Mouse (Mus musculus) embryonic facial prominence, embryonic 10.5 days (tissue): ENCODE results near the gene Il20rb. TPM values are rescaled to one million over a fixed set of nuclear protein-coding genes. Genes with fewer than 3 reads are reported as not detected.

Experiments
- DNase-seq: peaks from one replicate; pipeline ENCODE4 v3.0.0-alpha.2; 2017; ENCODE audit warnings: low spot score
- H3K27ac ChIP-seq: fragments of 300-500 bp; sonication (generic); replicated peaks from 2 replicates; pipeline ENCODE4 v1.5.1; 2016; ENCODE audit warnings: mild to moderate bottlenecking
- H3K27me3 ChIP-seq: fragments of 300-500 bp; sonication (generic); replicated peaks from 2 replicates; pipeline ENCODE4 v1.6.1; 2016; ENCODE audit warnings: low read depth, mild to moderate bottlenecking; ENCODE audit not compliant: poor library complexity, severe bottlenecking
- H3K36me3 ChIP-seq: fragments of 300-500 bp; sonication (generic); replicated peaks from 2 replicates; pipeline ENCODE4 v1.6.1; 2016; ENCODE audit warnings: mild to moderate bottlenecking, moderate library complexity
- H3K4me1 ChIP-seq: fragments of 300-500 bp; sonication (generic); 2 replicates; pipeline ENCODE4 v1.6.1; 2016
- H3K4me3 ChIP-seq: fragments of 300-500 bp; sonication (generic); 2 replicates; pipeline ENCODE4 v1.5.1; 2016; ENCODE audit warnings: mild to moderate bottlenecking, moderate library complexity
- H3K9me3 ChIP-seq: fragments of 300-500 bp; sonication (generic); 2 replicates; pipeline ENCODE4 v1.6.1; 2016; ENCODE audit warnings: mild to moderate bottlenecking
- whole genome bisulfite sequencing: fragments of 180-500 bp; shearing (Covaris S2); methylation state at CpG from one replicate; pipeline ENCODE4 v1.1.7; 2016; 5-methylcytosine and 5-hydroxymethylcytosine counted together
- polyA plus RNA-seq: library from polyadenylated mRNA; unstranded; fragments of >200 nt; fragmentation: Nextera tagmentation; extraction: Ambion mirVana; gene quantifications from 2 replicates; pipeline ENCODE4 v1.2.1, GENCODE M21; 2016

The Il20rb gene
- 1.1 and 1.8 TPM in 2 replicates for polyA plus RNA-seq

- Histone ChIP-seq H3K36me3 (0 out of 2 replicates have a peak, but pooled peaks cover 8% of the 10 kb centered on the region), H3K4me1 (peaks cover 29% of the 10 kb centered on the region), H3K4me3 (no peak within 1 kb of the TSS), H3K27ac (no peak within 1 kb of the TSS), H3K27me3 (no peaks in the 10 kb centered on the region), H3K9me3 (no peaks in the 10 kb centered on the region)
- DNase-seq = no peak
- WGBS = 87% methylated on average over 5 of the region's 5 CpGs
Measured at GRCm38 (mm10) chr9:100486431-100486830, at the start of gene Il20rb. TSS of gene Il20rb (minus strand) at chr9:100486788.

- H3K27me3 ChIP-seq = no peaks in the 10 kb centered on the region
- no peak for DNase-seq
- 86% methylated on average over 2 of the region's 2 CpGs for WGBS
Measured at GRCm38 (mm10) chr9:100535618-100536262, 49.2 kb upstream of the Il20rb start.

DNA sequence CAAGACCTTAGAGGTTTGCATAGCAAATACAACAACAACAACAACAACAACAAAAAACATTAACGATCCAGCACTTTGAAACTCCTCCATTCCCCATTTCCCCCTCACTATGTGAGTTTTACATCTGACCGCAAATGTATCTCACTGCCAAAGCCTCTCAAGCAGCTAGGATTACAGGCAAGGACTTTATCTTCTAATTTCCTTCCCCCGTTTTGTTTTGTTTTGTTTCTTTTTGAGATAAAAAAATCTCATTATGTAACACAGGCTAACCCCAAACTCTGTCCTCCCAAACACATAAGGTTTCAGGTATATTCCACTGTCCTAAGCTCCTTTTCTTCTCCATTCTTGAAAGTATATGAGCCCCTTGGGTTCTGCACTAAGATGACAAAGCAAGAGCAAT is 48.1 kb upstream of the Il20rb start:
- H3K4me1 ChIP-seq = no peaks in the 10 kb centered on the region
- H3K4me3 ChIP-seq = no peak overlapping the region
- no peaks in the 10 kb centered on the region for H3K9me3 ChIP-seq
- no peak overlapping the region for H3K27ac ChIP-seq
- 90% methylated on average over 3 of the region's 3 CpGs for WGBS
- no peak for DNase-seq
- H3K36me3 ChIP-seq = no peaks in the 10 kb centered on the region; the same call in 1 of the 2 replicates
- no peaks in the 10 kb centered on the region for H3K27me3 ChIP-seq

More at GRCm38 (mm10) chr9:100535618-100536262, 49.2 kb upstream of the Il20rb start:
- H3K27ac ChIP-seq = no peak overlapping the region
- H3K36me3 ChIP-seq = no peaks in the 10 kb centered on the region; the same call in 1 of the 2 replicates
- H3K4me1 ChIP-seq = no peaks in the 10 kb centered on the region
- H3K4me3 ChIP-seq = no peak overlapping the region
- no peaks in the 10 kb centered on the region for H3K9me3 ChIP-seq

GRCm38 (mm10) chr9:100532847-100533505 is 46.4 kb upstream of the Il20rb start:
- DNase-seq = no peak
- H3K4me1 ChIP-seq = no peaks in the 10 kb centered on the region
- no peaks in the 10 kb centered on the region for H3K27me3 ChIP-seq
- H3K9me3 ChIP-seq = peaks cover 6% of the 10 kb centered on the region; the same call in 1 of the 2 replicates
- H3K4me3 ChIP-seq = no peak overlapping the region
- H3K27ac ChIP-seq = no peak overlapping the region
- WGBS = 86% methylated on average over 3 of the region's 3 CpGs
- peaks cover 9% of the 10 kb centered on the region for H3K36me3 ChIP-seq

- Histone ChIP-seq H3K4me1 (no peaks in the 10 kb centered on the region), H3K9me3 (peaks cover 6% of the 10 kb centered on the region; the same call in 1 of the 2 replicates), H3K4me3 (no peak overlapping the region), H3K36me3 (peaks cover 9% of the 10 kb centered on the region), H3K27me3 (no peaks in the 10 kb centered on the region), H3K27ac (no peak overlapping the region)
- no peak for DNase-seq
- WGBS = 91% methylated on average over 1 of the region's 1 CpGs
Measured at GRCm38 (mm10) chr9:100531296-100531695, 44.7 kb upstream of the Il20rb start.

DNA sequence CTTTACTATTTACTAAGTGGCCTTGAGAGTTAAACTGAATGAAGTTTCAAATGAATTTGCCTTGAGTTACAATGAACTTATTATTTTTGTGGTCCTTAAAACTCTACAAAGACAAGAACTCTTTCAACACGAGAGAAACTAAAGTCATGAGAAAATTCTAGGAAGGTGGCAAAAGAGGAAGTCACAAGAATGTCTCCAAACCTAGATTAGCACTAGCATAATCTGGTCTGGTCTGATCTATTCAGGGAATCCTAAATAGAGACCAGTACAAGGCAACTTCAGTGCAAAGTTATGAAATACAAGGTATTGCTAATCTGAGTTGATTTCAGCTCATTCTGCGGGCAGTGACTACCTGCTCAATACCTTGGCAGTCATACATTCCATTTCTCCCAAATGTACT is 38.6 kb upstream of the Il20rb start:
- H3K4me3 ChIP-seq = no peak overlapping the region
- peaks cover 9% of the 10 kb centered on the region for H3K36me3 ChIP-seq
- H3K9me3 ChIP-seq = peaks cover 6% of the 10 kb centered on the region; the same call in 1 of the 2 replicates
- no peak for DNase-seq
- no peak overlapping the region for H3K27ac ChIP-seq
- 88% methylated on average over 2 of the region's 2 CpGs for WGBS
- H3K27me3 ChIP-seq = no peaks in the 10 kb centered on the region
- H3K4me1 ChIP-seq = no peaks in the 10 kb centered on the region

DNA sequence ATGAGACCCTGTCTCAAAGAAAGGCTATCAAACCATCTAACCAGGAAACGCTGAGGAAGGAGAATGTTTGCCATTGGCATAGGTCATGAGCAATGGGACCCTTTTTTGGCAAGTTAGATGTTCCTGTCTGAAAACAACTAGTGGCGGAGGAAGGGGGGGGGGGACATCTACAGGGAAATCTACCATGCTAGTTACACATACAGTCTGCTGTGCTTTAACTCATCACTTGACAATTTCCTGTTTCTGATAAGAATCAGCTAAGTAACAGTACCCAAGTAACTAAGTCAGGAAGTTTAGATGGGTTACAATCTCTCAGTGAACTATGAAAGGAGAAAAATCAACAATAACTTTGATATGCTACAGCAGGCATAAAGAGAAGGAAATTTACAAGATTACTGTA is 35.4 kb upstream of the Il20rb start:
- H3K4me1 ChIP-seq = no peaks in the 10 kb centered on the region
- no peak for DNase-seq
- WGBS = 69% methylated on average over 2 of the region's 2 CpGs
- H3K27ac ChIP-seq = no peak overlapping the region
- H3K27me3 ChIP-seq = no peaks in the 10 kb centered on the region
- no peaks in the 10 kb centered on the region for H3K9me3 ChIP-seq
- no peak overlapping the region for H3K4me3 ChIP-seq
- H3K36me3 ChIP-seq = no peaks in the 10 kb centered on the region

GRCm38 (mm10) chr9:100520586-100520985 is 34.0 kb upstream of the Il20rb start:
- Histone ChIP-seq H3K9me3 (no peaks in the 10 kb centered on the region), H3K4me1 (no peaks in the 10 kb centered on the region), H3K27ac (no peak overlapping the region), H3K4me3 (no peak overlapping the region), H3K27me3 (no peaks in the 10 kb centered on the region), H3K36me3 (no peaks in the 10 kb centered on the region)
- under 1% methylated on average over 2 of the region's 2 CpGs for WGBS
- DNase-seq = peak; percentile 44

- Histone ChIP-seq H3K27ac (no peak overlapping the region), H3K27me3 (no peaks in the 10 kb centered on the region), H3K4me3 (no peak overlapping the region), H3K36me3 (no peaks in the 10 kb centered on the region), H3K4me1 (no peaks in the 10 kb centered on the region), H3K9me3 (no peaks in the 10 kb centered on the region)
- no peak for DNase-seq
- 95% methylated on average over 3 of the region's 3 CpGs for WGBS
Measured at GRCm38 (mm10) chr9:100520012-100520411, 33.4 kb upstream of the Il20rb start.

DNA sequence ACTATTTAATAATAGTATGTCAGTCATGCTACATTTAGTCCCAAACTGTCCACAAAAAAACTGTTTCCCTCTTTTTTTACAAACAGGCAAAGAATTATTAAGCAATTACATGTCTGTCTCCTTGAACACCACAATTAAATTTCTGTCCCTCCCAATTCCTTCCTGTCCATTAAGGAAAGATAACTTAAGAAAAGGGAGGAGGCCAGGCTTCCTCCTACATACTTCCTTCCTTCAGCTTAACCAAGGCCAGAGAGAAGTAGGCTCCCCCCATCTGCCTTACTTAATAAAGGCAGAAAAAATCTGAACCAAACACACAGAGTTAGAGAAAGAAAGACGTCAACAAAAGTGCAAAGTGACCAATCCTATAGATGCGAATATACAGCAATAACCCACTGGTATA is 21.0 kb upstream of the Il20rb start:
- H3K9me3 ChIP-seq = no peaks in the 10 kb centered on the region
- peaks cover 7% of the 10 kb centered on the region for H3K4me1 ChIP-seq
- no peak overlapping the region for H3K4me3 ChIP-seq
- H3K27ac ChIP-seq = no peak overlapping the region
- 86% methylated on average over 2 of the region's 2 CpGs for WGBS
- H3K36me3 ChIP-seq = peaks cover 5% of the 10 kb centered on the region; the same call in 1 of the 2 replicates
- no peak for DNase-seq
- no peaks in the 10 kb centered on the region for H3K27me3 ChIP-seq

- 84% methylated on average over 2 of the region's 2 CpGs for WGBS
Measured at GRCm38 (mm10) chr9:100506652-100507051, 20.1 kb upstream of the Il20rb start.

DNA sequence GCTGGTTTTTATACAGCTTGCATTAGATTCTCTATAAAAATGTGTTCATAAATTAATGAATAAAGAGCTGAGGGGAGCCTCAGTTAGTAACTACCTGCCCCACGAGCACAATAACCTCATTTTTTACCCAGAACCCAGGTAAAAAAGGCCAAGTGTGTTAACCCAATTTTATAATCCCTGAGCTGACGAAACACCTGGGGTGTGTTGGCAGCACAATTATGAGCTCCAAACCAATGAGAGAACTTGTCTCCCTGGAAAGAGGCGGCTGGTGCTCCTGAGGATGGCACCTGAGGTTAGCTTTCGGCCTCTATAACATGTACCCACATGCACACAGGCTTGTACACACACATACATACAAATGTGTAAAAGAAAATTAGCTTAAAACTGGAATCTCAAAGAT is 18.9 kb upstream of the Il20rb start:
- no peak for DNase-seq
- H3K4me1 ChIP-seq = peaks cover under 1% of the 10 kb centered on the region; the same call in 1 of the 2 replicates
- H3K4me3 ChIP-seq = no peak overlapping the region
- no peaks in the 10 kb centered on the region for H3K9me3 ChIP-seq
- no peak overlapping the region for H3K27ac ChIP-seq
- WGBS = 94% methylated on average over 4 of the region's 4 CpGs
- peaks cover 11% of the 10 kb centered on the region for H3K36me3 ChIP-seq
- H3K27me3 ChIP-seq = no peaks in the 10 kb centered on the region

More at GRCm38 (mm10) chr9:100506652-100507051, 20.1 kb upstream of the Il20rb start:
- Histone ChIP-seq H3K36me3 (peaks cover 7% of the 10 kb centered on the region), H3K27ac (no peak overlapping the region), H3K4me1 (peaks cover 7% of the 10 kb centered on the region), H3K9me3 (no peaks in the 10 kb centered on the region), H3K4me3 (no peak overlapping the region), H3K27me3 (no peaks in the 10 kb centered on the region)
- DNase-seq = no peak
